Mouse (Mus musculus) testis, postnatal 14 days (tissue): ENCODE measurements around the gene 1810062G17Rik.
A peak's percentile ranks its signal among the peaks of the same experiment; 100 is the strongest.

Source experiments
- DNase-seq: peaks from one replicate; pipeline ENCODE4 v3.0.0; 2021; ENCODE audit warnings: low spot score

The 1810062G17Rik gene

GRCm38 (mm10) chr3:36475532-36476087 lies at the start of gene 1810062G17Rik, which contains the start of gene Anxa5:
1810062G17Rik (plus strand) TSS chr3:36475937.
Anxa5 (minus strand) TSS chr3:36475894.
- DNase-seq, result peak; percentile 94

DNA sequence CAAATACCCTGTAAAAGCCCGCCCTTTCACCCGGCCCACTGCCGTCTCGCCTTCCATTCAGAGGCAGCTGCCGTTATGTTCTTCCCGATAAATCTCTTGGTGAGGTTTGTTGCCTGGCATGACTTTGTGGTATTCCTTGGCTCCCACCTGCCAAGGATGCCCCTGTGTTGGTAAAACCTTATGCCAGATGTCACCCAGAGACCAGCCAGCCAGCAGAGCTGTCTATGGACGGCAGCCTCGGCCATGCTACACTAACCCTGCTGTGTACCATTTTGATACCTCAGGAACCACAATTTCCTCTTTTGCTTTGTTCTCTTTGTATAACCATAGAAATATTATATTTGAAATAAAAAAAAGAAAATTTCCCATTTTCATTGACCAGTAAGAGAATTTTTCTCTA lies 48.4 kb upstream of the 1810062G17Rik start:
- DNase-seq, result no peak

DNA sequence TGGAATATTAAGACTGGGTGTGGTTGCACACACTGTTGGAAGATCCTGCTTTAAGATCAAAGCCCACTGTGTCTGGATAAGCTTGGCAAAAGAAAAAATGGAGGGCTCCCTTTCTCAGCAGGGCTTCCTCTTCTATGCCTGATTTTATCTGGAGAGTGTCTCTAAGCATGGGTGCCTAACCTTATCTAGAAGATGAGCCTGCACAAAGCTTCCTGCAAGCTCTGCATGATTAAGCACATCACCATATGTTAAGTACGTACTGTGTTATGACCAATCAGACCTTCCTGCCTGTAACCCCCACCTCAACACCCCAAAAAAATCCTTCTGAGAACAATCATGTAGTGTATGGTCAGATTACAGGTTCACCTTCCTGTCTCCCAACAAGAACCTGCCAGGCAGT lies 45.4 kb upstream of the 1810062G17Rik start:
- DNase-seq, result no peak

DNA sequence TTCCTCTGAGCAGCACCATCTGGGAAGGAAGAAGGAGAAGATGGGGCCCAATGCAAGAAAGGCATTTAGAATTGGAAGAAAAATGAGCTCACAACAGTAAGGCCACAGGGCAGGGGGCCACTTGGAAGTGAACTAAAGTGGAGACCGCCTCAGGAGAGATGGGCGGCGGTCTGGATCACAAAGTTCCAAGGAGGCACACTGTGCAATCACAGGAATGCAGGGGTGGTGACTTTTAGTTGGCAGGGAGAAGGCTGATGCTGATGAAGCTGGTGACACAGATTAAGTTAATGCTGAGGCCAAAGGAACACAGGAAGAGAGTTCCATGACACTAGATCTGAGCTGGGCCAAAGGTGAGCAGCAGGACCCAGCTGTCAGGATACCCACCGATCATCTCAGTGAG lies 35.5 kb upstream of the 1810062G17Rik start:
- DNase-seq, result no peak

- DNase-seq, result no peak
Observed at GRCm38 (mm10) chr3:36442426-36442825, 33.3 kb upstream of the 1810062G17Rik start.

DNA sequence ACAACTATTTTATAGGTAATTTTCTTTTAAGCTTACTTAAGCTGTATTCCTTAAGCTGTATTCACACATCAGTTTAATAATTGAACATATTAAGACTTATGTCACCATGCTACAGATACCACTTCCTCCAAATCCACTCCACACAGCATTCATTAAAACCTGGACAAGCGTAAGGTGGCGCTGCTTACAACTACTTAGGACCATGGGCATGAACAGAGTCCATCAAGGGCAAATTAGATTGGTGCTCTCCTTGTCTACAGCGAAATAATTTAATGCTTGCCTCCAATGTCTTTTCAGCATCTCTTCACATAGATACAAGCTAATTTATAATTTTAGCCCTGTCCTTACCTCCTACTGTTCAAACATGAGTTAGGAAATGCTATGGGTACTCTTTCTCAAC lies 29.7 kb upstream of the 1810062G17Rik start:
- no peak for DNase-seq

DNA sequence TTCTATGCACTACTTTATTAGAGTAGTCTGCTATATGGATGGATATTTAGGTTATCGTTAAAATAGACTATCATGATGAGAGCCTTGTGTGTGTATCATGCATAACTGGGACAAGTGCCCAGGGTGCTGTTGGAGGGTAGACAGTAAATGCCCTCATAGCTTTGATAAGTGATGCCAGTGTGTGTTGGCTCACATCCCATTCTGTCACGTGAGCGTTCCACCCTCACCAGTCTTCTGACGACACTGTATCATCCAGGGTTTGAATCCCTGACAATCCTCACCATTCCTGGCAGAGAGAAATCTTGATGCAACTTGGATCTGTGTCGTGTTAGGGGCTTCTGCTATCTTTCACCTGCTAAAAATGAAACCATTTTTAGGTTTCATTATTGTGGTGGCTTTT lies 29.2 kb upstream of the 1810062G17Rik start:
- DNase-seq, result no peak

DNA sequence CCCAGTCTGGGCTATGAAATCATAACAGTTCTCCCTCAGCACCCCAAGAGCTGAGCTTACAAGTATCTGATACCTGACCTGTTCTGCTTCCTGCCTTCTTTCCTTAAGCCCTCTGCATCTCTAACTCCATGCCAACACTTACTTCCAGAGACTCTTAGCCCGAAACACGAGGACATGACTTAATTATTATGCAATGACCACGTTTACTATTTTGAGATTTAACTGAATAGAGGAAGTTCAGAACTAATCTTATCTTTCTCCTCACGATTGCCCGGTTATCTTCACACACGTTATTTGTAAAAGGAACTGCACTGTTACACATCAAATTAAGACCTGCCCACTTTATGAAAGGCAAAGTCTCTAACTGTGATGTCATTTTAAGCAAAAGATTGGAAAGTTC lies 28.8 kb upstream of the 1810062G17Rik start:
- no peak for DNase-seq

- no peak for DNase-seq
Observed at GRCm38 (mm10) chr3:36449292-36450165, 26.2 kb upstream of the 1810062G17Rik start.

DNA sequence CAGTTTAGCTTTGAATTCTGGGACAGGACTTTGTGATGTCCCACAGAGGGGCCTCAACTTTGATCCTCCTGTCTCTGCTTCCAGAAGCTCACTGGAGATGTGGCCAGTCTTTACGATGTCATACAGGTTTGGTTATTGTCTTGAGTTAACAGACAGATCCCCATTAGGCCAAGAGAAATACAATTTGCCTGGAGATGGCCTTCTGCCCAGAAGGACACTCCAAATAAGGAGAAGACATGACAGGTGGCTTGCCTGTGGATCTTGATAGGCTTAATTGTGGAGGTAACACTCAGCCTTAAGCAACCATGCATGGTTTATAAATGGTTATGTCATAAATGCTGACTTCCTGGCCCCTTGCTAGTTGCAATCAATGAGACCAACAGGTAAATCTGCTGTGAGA lies 23.2 kb upstream of the 1810062G17Rik start:
- no peak for DNase-seq

DNA sequence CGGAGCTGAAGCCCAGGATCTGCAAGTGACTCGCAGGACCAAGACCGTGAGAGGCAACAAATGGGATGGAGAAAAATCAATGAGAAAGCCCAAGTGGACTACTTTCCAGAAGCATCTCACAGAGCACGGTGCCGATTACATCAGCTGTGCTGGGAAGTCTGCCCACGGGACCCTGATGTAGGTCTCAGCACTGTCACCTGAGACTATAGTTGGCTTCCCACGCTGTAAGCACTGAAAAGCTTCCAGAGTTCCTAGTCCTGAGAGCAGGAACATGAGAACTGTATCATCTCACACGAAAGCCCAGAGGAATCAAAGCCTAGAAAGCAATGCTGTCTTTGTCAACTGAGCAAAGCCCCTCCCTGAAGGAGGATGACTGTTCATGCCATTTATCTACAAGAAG lies 20.6 kb upstream of the 1810062G17Rik start:
- no peak for DNase-seq

- DNase-seq, result no peak
Observed at GRCm38 (mm10) chr3:36455566-36455965, 20.2 kb upstream of the 1810062G17Rik start.

DNA sequence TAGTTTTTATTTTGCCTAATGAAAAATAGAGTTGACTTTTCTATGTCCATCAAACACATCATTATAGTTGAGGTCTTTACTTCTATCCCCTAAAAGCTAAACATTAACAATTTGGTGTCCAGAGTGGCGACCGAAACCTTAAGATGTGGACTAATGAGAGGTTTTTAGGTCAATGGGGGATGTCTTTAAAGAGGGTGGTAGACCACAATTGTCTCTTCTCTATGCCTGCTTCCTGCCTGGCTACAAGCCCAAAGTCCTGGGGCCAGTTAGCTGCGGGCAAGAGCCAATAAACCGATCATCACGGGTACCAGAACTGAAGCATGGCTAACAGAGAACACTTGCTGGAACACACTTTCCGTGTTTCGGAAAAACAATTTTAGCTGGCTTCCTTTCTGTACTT lies 15.0 kb upstream of the 1810062G17Rik start:
- DNase-seq, result no peak

DNA sequence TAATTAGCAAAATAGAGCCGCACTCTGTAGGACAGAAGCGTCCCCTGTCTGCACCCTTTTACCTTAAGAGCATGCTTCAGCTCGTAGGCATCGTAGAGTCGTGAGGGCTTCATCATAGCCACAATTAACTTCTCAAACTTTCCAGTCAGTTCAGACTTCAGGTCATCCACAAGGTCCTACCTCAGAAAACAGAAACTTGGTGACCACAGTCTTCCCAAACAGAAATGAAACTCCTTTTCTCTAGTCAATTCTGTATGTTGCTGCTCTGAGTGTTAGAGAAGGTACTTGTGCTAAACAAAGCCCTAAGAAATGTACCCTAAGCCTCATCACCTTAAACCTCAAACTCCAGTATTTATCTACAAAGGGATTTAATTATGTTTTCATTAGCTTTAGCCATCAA lies 13.9 kb upstream of the 1810062G17Rik start:
- no peak for DNase-seq

DNA sequence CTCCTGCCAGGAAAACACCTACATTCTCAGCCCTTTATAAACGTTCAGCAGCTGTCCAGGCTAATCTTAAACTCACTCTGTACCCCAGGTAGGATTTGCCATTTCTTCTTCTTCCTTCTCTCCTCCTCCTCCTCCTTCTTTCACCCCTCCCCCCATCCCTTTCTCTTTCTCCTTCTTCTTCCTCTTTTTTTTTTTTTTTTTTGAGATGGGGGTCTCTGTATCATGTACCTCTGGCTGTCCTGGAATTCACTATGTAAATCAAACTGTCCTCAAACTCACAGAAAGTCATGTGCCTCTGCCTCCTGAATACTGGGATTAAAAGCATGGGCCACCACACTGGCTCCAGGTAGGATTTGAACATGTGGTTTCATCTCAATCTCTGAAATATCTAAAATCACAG lies 13.4 kb upstream of the 1810062G17Rik start:
- no peak for DNase-seq

DNA sequence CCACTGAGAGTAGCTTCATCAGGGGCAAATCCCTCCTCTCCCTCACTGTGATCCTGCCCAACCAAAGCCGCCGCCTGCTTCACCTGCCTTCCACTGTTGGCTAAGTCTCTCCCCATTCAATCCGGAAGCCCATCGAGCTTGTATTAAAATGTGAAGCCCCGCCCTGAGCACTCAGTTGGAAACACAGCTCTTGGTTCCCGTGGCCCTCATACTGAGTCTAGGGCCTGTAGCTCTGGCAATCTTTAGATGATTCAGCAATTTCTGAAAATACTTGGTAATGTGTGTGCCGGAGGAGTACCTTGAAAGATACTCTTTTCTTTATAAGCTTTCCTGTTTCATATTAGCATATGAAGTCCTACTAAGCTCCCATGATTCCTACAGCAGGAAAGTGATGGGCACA lies 10.2 kb upstream of the 1810062G17Rik start:
- no peak for DNase-seq

GRCm38 (mm10) chr3:36467632-36468031 lies 8.1 kb upstream of the 1810062G17Rik start:
- DNase-seq, result no peak

- DNase-seq, result no peak
Observed at GRCm38 (mm10) chr3:36468871-36469270, 6.9 kb upstream of the 1810062G17Rik start.

DNA sequence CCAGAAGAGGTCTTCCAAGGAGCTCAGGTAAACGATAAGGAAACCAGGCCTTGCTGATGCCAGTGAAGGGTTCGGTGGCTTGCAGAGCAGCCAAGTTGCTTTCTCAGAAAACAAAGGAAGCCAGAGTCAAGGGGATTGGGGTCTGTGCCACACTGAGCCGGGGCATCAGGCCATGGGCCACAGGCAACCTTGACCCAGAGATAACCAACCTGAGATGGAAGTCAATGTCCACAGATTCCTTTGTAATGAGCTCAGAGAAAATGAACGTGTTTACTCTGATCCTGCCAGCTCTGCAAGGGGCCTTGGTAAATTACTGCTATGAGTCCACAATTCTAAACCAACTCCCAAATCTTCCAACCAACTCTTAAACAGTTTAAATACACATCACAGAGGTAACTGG lies 3.9 kb upstream of the 1810062G17Rik start:
- no peak for DNase-seq

DNA sequence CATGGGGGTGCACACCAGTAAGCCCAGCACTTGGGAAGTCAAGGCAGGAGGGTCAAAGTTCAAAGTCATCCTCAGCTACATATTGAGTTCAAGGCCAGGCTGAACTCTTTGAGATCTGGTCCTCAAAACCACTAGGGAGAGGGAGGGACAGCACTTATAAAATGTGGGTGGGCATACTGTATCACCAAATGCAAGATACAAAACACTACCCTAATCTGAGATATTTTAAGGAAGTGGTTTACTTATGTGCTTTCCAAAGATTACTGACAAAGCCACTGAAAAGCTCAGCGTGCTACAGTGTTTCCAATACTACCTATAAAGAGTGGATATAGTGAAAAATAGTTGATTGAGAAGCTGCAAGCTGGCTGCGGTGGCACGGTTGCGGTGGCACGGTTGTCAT lies 2.5 kb upstream of the 1810062G17Rik start:
- no peak for DNase-seq

- DNase-seq, result no peak
Observed at GRCm38 (mm10) chr3:36474421-36474820, 1.3 kb upstream of the 1810062G17Rik start.

DNA sequence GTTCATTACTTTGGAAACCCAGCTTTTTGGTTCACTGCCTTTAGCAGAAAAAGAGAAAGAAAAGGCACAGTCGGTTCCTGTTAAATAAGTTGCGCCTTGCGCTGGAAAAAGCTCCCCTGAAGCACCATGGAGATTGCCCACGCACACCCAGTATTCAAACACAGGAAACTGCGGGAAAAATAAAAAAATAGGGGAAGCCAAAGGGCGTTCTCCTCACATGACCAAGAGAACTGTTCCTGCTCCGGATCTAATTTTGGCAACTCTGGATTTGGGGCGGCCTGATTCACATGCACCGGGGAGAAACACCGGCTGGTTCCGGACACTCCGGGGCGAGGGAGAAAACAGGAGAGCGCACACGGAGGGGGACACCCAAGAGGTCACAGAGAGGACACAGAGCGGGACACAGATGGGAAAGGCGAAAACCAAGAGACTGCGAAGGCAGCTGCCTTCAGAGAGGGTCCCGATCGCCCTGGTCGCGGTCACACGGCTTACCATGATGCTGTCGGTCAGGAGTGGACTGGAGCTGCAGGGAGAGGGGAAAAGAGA lies 726 bp upstream of the 1810062G17Rik start:
- peak; percentile 28 for DNase-seq
